Mouse (Mus musculus): Measurements from ENCODE around the gene Rps6kc1.

GRCm38 (mm10) chr1:190875089-190875488 lies 36.5 kb downstream of the Rps6kc1 start:
- TF ChIP-seq POLR2A (IDR thresholded peaks at IDR 0.05; ENCODE audit: insufficient read depth, low read depth, low read length) (no peak), CTCF (IDR thresholded peaks at IDR 0.05; ENCODE audit: insufficient read depth, low read depth, low read length) (no peak)
